Mouse (Mus musculus) forebrain, embryonic 12.5 days (tissue): Measurements from ENCODE around the gene Chd9. TPM values are rescaled to one million over a fixed set of nuclear protein-coding genes. Genes with fewer than 3 reads are reported as not detected.

Experiments used
- ATAC-seq: fragments of 200-750 bp; cut with Nextera tagmentation; 2 replicates; pipeline ENCODE4 v1.8.0; 2017; ENCODE audit warnings: moderate TSS enrichment; ENCODE audit not compliant: low FRiP score
- H3K27ac ChIP-seq: fragments of 300-500 bp; sonication (generic); 2 replicates; pipeline ENCODE4 v1.5.1; 2016; ENCODE audit warnings: mild to moderate bottlenecking
- H3K27me3 ChIP-seq: fragments of 300-500 bp; sonication (generic); 2 replicates; pipeline ENCODE4 v1.6.1; 2016; ENCODE audit warnings: mild to moderate bottlenecking
- H3K36me3 ChIP-seq: fragments of 300-500 bp; sonication (generic); replicated peaks from 2 replicates; pipeline ENCODE4 v1.6.1; 2016; ENCODE audit warnings: mild to moderate bottlenecking
- H3K4me1 ChIP-seq: fragments of 300-500 bp; sonication (generic); 2 replicates; pipeline ENCODE4 v1.6.1; 2016
- H3K4me2 ChIP-seq: fragments of 300-500 bp; sonication (generic); 2 replicates; pipeline ENCODE4 v1.6.1; 2016; ENCODE audit warnings: mild to moderate bottlenecking, moderate library complexity
- H3K4me3 ChIP-seq: fragments of 300-500 bp; sonication (generic); replicated peaks from 2 replicates; pipeline ENCODE4 v1.5.1; 2016; ENCODE audit warnings: mild to moderate bottlenecking
- H3K9ac ChIP-seq: fragments of 300-500 bp; sonication (generic); 2 replicates; pipeline ENCODE4 v1.6.1; 2016; ENCODE audit warnings: mild to moderate bottlenecking
- H3K9me3 ChIP-seq: fragments of 300-500 bp; sonication (generic); 2 replicates; pipeline ENCODE4 v1.6.1; 2016
- WGBS: fragments of 180-500 bp; shearing (Covaris S2); methylation state at CpG from one replicate; pipeline ENCODE4 v1.1.7; 2016; 5-methylcytosine and 5-hydroxymethylcytosine counted together
- polyA plus RNA-seq: library from polyadenylated mRNA; unstranded; fragments of >200 nt; fragmentation: Nextera tagmentation; extraction: Ambion mirVana; gene quantifications from 2 replicates; pipeline ENCODE4 v1.2.1, GENCODE M21; 2016

The Chd9 gene
- polyA plus RNA-seq, 1 experiment from 2014 or later = 73.3 TPM

- no peak for ATAC-seq
- Histone ChIP-seq H3K27ac (no peak overlapping the region), H3K4me1 (0 out of 2 replicates have a peak, but pooled peaks cover 3% of the 10 kb centered on the region), H3K9me3 (no peaks in the 10 kb centered on the region), H3K4me3 (no peak overlapping the region), H3K9ac (no peak overlapping the region), H3K36me3 (no peaks in the 10 kb centered on the region), H3K4me2 (no peak overlapping the region), H3K27me3 (no peaks in the 10 kb centered on the region)
- 88% methylated on average over 7 of the region's 7 CpGs for WGBS
These were observed 231.8 kb downstream of the Chd9 start for GRCm38 (mm10) chr8:91059884-91060510.

- H3K4me2 ChIP-seq = no peak overlapping the region
- ATAC-seq = no peak
- no peak overlapping the region for H3K27ac ChIP-seq
- 75% methylated on average over 19 of the region's 19 CpGs for WGBS
- H3K9ac ChIP-seq = no peak overlapping the region
- H3K27me3 ChIP-seq = no peaks in the 10 kb centered on the region
- no peaks in the 10 kb centered on the region for H3K9me3 ChIP-seq
- H3K4me1 ChIP-seq = 0 out of 2 replicates have a peak, but pooled peaks cover 3% of the 10 kb centered on the region
- no peaks in the 10 kb centered on the region for H3K36me3 ChIP-seq
- no peak overlapping the region for H3K4me3 ChIP-seq
These were observed 232.7 kb downstream of the Chd9 start for GRCm38 (mm10) chr8:91060555-91061471.

GRCm38 (mm10) chr8:91065179-91065578 lies 237.0 kb downstream of the Chd9 start:
- no peak overlapping the region for H3K4me2 ChIP-seq
- no peak overlapping the region for H3K4me3 ChIP-seq
- H3K4me1 ChIP-seq = peaks cover 7% of the 10 kb centered on the region
- no peaks in the 10 kb centered on the region for H3K9me3 ChIP-seq
- 74% methylated on average over 4 of the region's 4 CpGs for WGBS
- ATAC-seq = no peak
- H3K36me3 ChIP-seq = no peaks in the 10 kb centered on the region
- H3K27ac ChIP-seq = no peak overlapping the region
- no peaks in the 10 kb centered on the region for H3K27me3 ChIP-seq
- no peak overlapping the region for H3K9ac ChIP-seq

DNA sequence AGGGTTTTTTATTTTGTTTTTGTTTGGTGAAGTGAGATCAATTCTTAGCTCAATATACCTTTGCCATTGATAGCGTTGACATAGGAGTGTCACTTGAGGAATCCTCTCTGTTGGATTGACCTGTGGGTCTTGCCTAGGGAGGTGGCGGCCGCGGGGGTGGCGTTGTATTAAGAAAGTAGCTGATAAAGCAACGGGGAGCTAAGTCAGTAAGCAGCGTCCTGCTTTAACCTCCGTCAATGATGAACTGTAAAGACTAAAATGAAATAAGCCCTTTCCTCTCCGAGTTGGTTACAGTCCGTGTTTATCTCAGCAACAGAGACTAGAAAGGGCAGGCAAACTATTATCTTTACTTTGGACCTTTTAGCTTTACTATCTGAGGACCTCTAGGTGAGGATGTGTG lies 241.3 kb downstream of the Chd9 start:
- H3K9me3 ChIP-seq = no peaks in the 10 kb centered on the region
- WGBS = 6% methylated on average over 10 of the region's 10 CpGs
- peaks cover 15% of the 10 kb centered on the region for H3K4me1 ChIP-seq
- peak overlapping the region; percentile 84 for H3K4me3 ChIP-seq
- no peaks in the 10 kb centered on the region for H3K36me3 ChIP-seq
- 0 out of 2 replicates have a peak, but pooled peaks have one; percentile 1 for ATAC-seq
- H3K27ac ChIP-seq = no peak overlapping the region
- H3K9ac ChIP-seq = peak overlapping the region; percentile 36; the same call in 1 of the 2 replicates
- H3K4me2 ChIP-seq = peak overlapping the region; percentile 67
- H3K27me3 ChIP-seq = no peaks in the 10 kb centered on the region

DNA sequence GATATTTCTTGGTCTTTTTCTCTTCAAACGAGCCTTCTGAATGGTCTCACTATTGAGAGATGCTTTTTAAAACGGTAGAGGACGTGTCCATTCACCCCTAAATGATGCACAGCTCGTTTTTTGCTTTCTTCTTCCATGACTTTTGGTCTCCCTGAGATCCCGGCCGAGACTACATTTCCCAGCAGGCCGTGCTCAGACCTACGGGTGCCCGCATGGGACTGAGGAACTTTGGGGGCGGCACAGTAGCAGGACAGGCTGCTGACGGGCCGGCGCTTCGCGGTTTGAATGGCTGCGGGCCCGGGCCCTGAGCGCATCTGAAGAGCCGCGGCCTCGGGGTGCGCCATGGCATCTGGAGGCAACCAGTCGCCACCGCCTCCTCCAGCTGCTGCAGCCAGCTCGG lies 241.7 kb downstream of the Chd9 start, which contains the start of gene Rbl2:
Gene Rbl2, plus strand, starts transcription at position 224 of the 400 bp plus-strand sequence.
- ATAC-seq = peak; percentile 99
- WGBS = under 1% methylated on average over 25 of the region's 25 CpGs
- peak within 1 kb of the TSS; percentile 84 for H3K4me3 ChIP-seq

DNA sequence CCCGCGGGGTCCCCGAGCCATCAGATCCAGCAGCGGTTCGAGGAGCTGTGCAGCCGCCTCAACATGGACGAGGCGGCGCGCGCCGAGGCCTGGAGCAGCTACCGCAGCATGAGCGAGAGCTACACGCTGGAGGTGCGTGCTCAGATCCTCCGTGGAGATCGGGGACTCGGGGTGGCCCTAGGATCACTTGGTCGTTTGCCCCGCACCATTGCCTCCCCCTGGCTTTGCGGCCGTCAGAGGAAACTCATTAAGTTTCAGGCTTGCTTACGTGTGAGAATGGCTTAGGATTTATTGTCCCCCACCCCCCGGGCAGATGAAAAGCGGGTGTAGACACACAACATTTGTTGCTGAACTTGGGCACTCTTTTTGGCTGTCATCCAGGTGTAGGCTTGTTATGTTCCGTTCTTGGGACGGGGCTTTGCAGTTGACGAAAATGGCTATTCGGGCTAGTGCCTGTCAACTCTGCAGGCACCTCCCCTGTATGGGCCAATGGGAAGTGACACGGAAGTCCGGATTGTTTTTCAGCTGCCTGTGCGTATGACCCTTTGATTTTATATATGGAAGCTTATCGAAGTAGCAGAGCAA lies 242.2 kb downstream of the Chd9 start:
- peak overlapping the region; percentile 84 for H3K4me3 ChIP-seq
- H3K27ac ChIP-seq = peak overlapping the region; percentile 83
- WGBS = under 1% methylated on average over 33 of the region's 34 CpGs
- no peaks in the 10 kb centered on the region for H3K9me3 ChIP-seq
- H3K4me1 ChIP-seq = peaks cover 15% of the 10 kb centered on the region
- H3K9ac ChIP-seq = peak overlapping the region; percentile 80
- no peaks in the 10 kb centered on the region; the same call in 1 of the 2 replicates for H3K36me3 ChIP-seq
- H3K27me3 ChIP-seq = no peaks in the 10 kb centered on the region
- peak overlapping the region; percentile 67 for H3K4me2 ChIP-seq
- ATAC-seq = peak; percentile 84

More for the DNA sequence above, 241.7 kb downstream of the Chd9 start, which contains the start of gene Rbl2:
- no peaks in the 10 kb centered on the region; the same call in 1 of the 2 replicates for H3K36me3 ChIP-seq
- H3K27ac ChIP-seq = peak within 1 kb of the TSS; percentile 83
- H3K4me2 ChIP-seq = peak within 1 kb of the TSS; percentile 67
- H3K4me1 ChIP-seq = peaks cover 15% of the 10 kb centered on the region
- H3K9ac ChIP-seq = peak within 1 kb of the TSS; percentile 80
- no peaks in the 10 kb centered on the region for H3K27me3 ChIP-seq
- H3K9me3 ChIP-seq = no peaks in the 10 kb centered on the region

- H3K4me3 ChIP-seq = no peak overlapping the region
- WGBS = 93% methylated on average over 12 of the region's 12 CpGs
- no peaks in the 10 kb centered on the region for H3K4me1 ChIP-seq
- H3K9me3 ChIP-seq = no peaks in the 10 kb centered on the region
- ATAC-seq = no peak
- H3K27ac ChIP-seq = no peak overlapping the region
- H3K27me3 ChIP-seq = no peaks in the 10 kb centered on the region
- H3K36me3 ChIP-seq = peaks cover 12% of the 10 kb centered on the region; the same call in 1 of the 2 replicates
- no peak overlapping the region for H3K9ac ChIP-seq
- H3K4me2 ChIP-seq = no peak overlapping the region
These were observed 249.1 kb downstream of the Chd9 start for GRCm38 (mm10) chr8:91077077-91077867.

DNA sequence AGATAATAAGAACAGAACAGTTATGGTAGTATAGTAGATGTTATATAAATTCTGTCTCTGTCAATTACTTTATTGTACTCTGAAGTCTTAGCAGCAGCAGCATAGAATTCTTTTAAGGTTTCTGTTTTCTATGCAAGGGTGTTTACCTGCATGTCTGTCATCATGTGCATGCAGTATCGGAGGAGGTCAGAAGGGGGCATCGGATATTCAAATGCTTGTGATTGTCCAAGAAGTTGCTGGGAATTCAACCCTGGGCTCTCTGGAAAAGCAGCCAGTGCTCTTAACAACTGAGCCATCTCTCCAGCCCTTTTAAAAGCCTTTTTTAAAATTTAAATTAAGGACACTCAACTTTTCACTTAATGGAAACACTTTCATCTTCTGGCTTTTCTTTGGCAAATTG lies 251.5 kb downstream of the Chd9 start:
- Histone ChIP-seq H3K36me3 (peaks cover 12% of the 10 kb centered on the region; the same call in 1 of the 2 replicates), H3K4me2 (no peak overlapping the region), H3K27ac (no peak overlapping the region), H3K27me3 (no peaks in the 10 kb centered on the region), H3K4me1 (no peaks in the 10 kb centered on the region), H3K4me3 (no peak overlapping the region), H3K9me3 (no peaks in the 10 kb centered on the region), H3K9ac (no peak overlapping the region)
- 95% methylated on average over 2 of the region's 2 CpGs for WGBS
- ATAC-seq = no peak

DNA sequence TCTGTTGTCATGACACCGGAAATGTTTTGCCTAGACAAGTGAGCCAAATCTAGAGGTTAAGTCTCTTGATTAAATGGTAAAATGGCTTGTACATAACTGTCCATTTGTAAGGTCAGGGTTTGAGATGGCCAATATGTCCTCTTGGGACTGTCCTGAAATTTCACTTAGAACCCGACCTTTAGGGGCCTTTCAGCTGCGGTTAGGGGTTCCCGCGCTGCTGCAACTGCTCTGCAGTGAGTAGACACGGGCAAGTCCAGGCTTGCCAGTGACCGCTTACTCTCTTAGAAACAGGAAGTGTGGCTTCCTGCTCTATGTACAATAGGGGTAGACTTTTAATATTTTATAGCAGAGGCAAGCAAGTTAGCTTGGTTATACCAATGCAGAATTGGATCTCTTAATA lies 253.8 kb downstream of the Chd9 start:
- no peak for ATAC-seq
- 93% methylated on average over 7 of the region's 7 CpGs for WGBS
- Histone ChIP-seq H3K9me3 (no peaks in the 10 kb centered on the region), H3K36me3 (peaks cover 24% of the 10 kb centered on the region), H3K4me1 (no peaks in the 10 kb centered on the region), H3K27ac (no peak overlapping the region), H3K27me3 (no peaks in the 10 kb centered on the region), H3K4me2 (no peak overlapping the region), H3K9ac (no peak overlapping the region), H3K4me3 (no peak overlapping the region)

DNA sequence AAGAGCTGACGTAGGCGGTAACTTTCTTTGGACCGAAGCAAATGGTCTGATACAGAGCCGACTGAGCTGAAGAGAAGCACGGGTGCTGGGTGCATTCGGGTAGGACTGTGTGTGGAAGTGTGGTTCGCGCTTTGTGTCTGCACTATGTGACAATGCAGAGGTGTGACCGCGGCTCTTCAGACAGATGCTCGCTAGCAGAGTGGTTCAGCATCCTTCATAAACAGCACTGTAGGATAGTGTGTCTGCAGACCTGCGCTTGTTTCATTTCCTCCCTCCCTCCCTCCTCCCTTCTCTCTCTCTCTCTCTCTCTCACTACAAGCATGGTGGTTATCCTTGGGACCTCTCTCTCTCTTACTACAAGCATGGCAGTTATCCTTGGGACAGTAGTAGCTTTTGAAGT lies 254.3 kb downstream of the Chd9 start:
- ATAC-seq = no peak
- no peak overlapping the region for H3K4me2 ChIP-seq
- H3K27me3 ChIP-seq = no peaks in the 10 kb centered on the region
- H3K9me3 ChIP-seq = no peaks in the 10 kb centered on the region
- no peak overlapping the region for H3K27ac ChIP-seq
- H3K36me3 ChIP-seq = peaks cover 30% of the 10 kb centered on the region
- no peak overlapping the region for H3K9ac ChIP-seq
- H3K4me3 ChIP-seq = no peak overlapping the region
- no peaks in the 10 kb centered on the region for H3K4me1 ChIP-seq
- WGBS = 95% methylated on average over 12 of the region's 12 CpGs

GRCm38 (mm10) chr8:91088452-91088851 lies 260.3 kb downstream of the Chd9 start:
- no peaks in the 10 kb centered on the region for H3K27me3 ChIP-seq
- H3K27ac ChIP-seq = no peak overlapping the region
- no peaks in the 10 kb centered on the region for H3K4me1 ChIP-seq
- no peak for ATAC-seq
- H3K9me3 ChIP-seq = no peaks in the 10 kb centered on the region
- WGBS = 95% methylated on average over 7 of the region's 7 CpGs
- no peak overlapping the region for H3K9ac ChIP-seq
- H3K4me3 ChIP-seq = no peak overlapping the region
- peaks cover 43% of the 10 kb centered on the region for H3K36me3 ChIP-seq
- H3K4me2 ChIP-seq = no peak overlapping the region
